Mouse (Mus musculus): ENCODE measurements around the gene Nat8l.

GRCm38 (mm10) chr5:33983309-33984121 lies 12.3 kb upstream of the Nat8l start, which contains the start of gene Gm1673:
- TF ChIP-seq CTCF (IDR thresholded peaks at IDR 0.05; ENCODE audit: control insufficient read depth, insufficient read depth, insufficient replicate concordance, low read depth, low read length), result no peak
- TF ChIP-seq POLR2A (IDR thresholded peaks at IDR 0.05; ENCODE audit: control insufficient read depth, low read depth, low read length), result peak; percentile 26
